Mouse (Mus musculus): Measurements from ENCODE around the gene Negr1. TPM values are rescaled to one million over a fixed set of nuclear protein-coding genes. Genes with fewer than 3 reads are reported as not detected.

The Negr1 gene
- total and polyA plus RNA-seq, 3 experiments = 0.65 to 1.1 (median 1.1) TPM

DNA sequence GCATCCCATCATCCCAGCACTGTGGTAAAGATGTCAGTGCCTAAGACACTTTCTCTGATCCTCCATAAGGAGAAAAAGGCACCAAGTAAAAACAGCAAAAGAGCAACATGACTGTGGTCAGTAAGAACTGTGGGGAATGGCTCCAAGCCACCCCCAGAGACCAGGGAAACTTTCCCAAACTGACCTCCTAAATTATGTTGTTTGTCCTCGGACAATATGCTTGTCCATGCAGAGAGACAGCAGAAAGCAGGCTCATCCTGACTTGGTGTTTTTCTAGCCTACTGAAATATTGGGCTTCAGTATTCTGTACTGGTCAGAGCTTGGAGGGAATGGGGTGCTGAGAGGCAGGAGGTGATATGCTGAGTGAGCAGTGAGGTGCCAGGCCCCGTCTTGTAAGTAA lies 647.8 kb downstream of the Negr1 start:
- H3K27ac ChIP-seq = no peak overlapping the region
- peak in 1 of 2 experiments; percentile 6 for DNase-seq
- intact Hi-C loops (cut with DNase I) = no loop called here
- no peaks in the 10 kb centered on the region for H3K79me2 ChIP-seq (replicated peaks; ENCODE audit: control insufficient read depth, insufficient read depth, low read length)
- no peak overlapping the region for H3K9ac ChIP-seq (ENCODE audit: low read depth, low read length)
- 66% methylated on average over 2 of the region's 2 CpGs for WGBS
- no peaks in the 10 kb centered on the region for H3K27me3 ChIP-seq (ENCODE audit: control insufficient read depth, insufficient read depth, low read length)
- no peak overlapping the region for H3K4me3 ChIP-seq
- no peaks in the 10 kb centered on the region for H3K4me1 ChIP-seq (ENCODE audit: control insufficient read depth, insufficient read depth, low read length)
- no peak for TF ChIP-seq POLR2A (IDR thresholded peaks at IDR 0.05; ENCODE audit: insufficient read depth, low read depth, low read length)
- no peak for TF ChIP-seq EP300 (IDR thresholded peaks at IDR 0.05; ENCODE audit: insufficient read depth, low read depth, low read length)
- TF ChIP-seq CTCF (IDR thresholded peaks at IDR 0.05) = no peak
- H3K36me3 ChIP-seq (ENCODE audit: control insufficient read depth, insufficient read depth, low read length) = no peaks in the 10 kb centered on the region

DNA sequence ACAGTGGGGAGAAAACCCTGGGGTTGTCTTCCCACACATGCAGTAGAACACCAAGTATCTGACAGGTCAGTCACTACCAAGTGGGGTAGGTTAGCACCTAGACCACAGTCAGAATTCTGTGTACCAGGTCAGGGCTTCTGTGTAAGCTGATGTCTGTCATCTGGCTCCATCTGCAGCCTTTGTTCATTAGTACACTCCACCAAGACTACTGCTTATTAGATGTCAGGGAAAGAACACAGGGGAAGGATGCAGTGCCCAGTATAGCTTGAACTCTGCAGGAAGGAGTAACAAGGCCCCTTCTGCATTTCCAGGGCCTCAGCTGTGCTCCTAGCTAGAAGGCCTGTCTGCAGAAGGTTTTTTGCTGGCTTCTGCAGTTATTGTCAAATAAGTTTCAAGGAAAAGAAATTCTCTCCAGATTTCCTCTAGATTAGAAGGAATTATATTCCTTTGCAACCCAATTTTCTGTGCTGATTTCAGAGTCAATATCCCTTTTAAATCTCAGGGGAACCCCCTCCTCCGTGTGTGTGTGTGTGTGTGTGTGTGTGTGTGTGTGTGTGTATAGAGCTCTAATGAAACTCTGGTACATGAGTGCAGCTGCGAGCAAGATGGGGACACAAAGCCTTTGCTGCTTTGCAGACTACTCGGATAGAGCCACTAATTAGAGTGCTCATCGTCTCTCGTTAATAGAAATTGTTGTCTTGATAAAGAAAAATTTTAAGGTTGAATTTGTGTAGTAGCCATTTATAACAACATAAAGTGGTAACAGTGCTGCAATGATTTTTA lies 654.5 kb downstream of the Negr1 start:
- Histone ChIP-seq H3K27ac (no peak overlapping the region), H3K79me2 (replicated peaks; ENCODE audit: control insufficient read depth, insufficient read depth, low read length) (no peaks in the 10 kb centered on the region), H3K36me3 (ENCODE audit: control insufficient read depth, insufficient read depth, low read length) (no peaks in the 10 kb centered on the region), H3K27me3 (ENCODE audit: control insufficient read depth, insufficient read depth, low read length) (no peaks in the 10 kb centered on the region), H3K9ac (ENCODE audit: low read depth, low read length) (no peak overlapping the region), H3K4me3 (no peak overlapping the region), H3K4me1 (ENCODE audit: control insufficient read depth, insufficient read depth, low read length) (no peaks in the 10 kb centered on the region)
- TF ChIP-seq EP300 (IDR thresholded peaks at IDR 0.05; ENCODE audit: insufficient read depth, low read depth, low read length) (no peak), CTCF (IDR thresholded peaks at IDR 0.05) (0 out of 2 replicates have a peak, but pooled peaks have one; percentile 2), POLR2A (IDR thresholded peaks at IDR 0.05; ENCODE audit: insufficient read depth, low read depth, low read length) (no peak)
- DNase-seq = no peak
- intact Hi-C loops (cut with DNase I) = no loop called here
- 72% methylated on average over 5 of the region's 5 CpGs for WGBS

DNA sequence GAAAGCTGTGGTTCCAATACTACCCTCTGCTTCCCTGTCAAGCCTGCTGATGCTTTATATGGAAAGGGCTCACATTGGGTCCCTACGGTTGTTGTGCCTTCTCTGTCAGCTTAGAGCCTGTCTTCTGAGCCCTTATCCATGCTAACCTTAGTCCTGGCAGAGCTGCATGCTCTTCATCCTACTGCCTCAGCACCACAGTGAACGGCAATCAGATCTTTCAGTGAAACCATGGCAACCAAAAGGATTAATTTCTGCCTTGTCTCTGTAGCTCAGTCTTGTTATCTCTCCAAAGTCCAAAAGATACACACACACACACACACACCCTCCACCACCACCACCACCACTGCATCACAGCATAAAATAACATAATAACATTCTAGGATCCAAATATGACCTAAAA lies 656.2 kb downstream of the Negr1 start:
- no peak overlapping the region for H3K9ac ChIP-seq (ENCODE audit: low read depth, low read length)
- no peaks in the 10 kb centered on the region for H3K36me3 ChIP-seq (ENCODE audit: control insufficient read depth, insufficient read depth, low read length)
- no peak for TF ChIP-seq EP300 (IDR thresholded peaks at IDR 0.05; ENCODE audit: insufficient read depth, low read depth, low read length)
- TF ChIP-seq CTCF (IDR thresholded peaks at IDR 0.05) = no peak
- TF ChIP-seq POLR2A (IDR thresholded peaks at IDR 0.05; ENCODE audit: insufficient read depth, low read depth, low read length) = no peak
- no peak overlapping the region for H3K27ac ChIP-seq
- 69% methylated on average over 2 of the region's 2 CpGs for WGBS
- H3K79me2 ChIP-seq (replicated peaks; ENCODE audit: control insufficient read depth, insufficient read depth, low read length) = no peaks in the 10 kb centered on the region
- intact Hi-C loops (cut with DNase I) = no loop called here
- no peak for DNase-seq
- H3K27me3 ChIP-seq (ENCODE audit: control insufficient read depth, insufficient read depth, low read length) = no peaks in the 10 kb centered on the region
- H3K4me1 ChIP-seq (ENCODE audit: control insufficient read depth, insufficient read depth, low read length) = no peaks in the 10 kb centered on the region
- H3K4me3 ChIP-seq = no peak overlapping the region

DNA sequence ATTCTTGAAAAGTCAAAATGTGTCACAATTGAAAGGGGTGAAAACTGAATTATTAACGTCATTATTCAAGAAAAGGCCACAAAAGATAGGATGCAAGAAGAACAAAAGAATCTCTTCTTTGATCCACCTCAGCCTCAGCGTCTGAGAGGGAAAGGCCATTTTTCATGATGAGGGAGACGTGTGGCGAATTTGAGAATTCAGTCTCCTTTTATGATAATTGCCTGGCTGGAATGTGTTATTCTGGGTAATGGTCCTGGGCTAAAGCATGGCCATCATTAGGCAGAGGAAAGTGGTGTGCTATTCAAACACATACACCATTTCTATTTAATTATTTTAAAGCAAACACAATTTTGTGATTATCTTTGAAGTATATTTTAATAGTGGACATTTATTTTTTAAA lies 663.3 kb downstream of the Negr1 start:
- H3K4me1 ChIP-seq (ENCODE audit: control insufficient read depth, insufficient read depth, low read length) = no peaks in the 10 kb centered on the region
- DNase-seq = no peak
- intact Hi-C loops (cut with DNase I) = no loop called here
- H3K27me3 ChIP-seq (ENCODE audit: control insufficient read depth, insufficient read depth, low read length) = no peaks in the 10 kb centered on the region
- H3K9ac ChIP-seq (ENCODE audit: low read depth, low read length) = no peak overlapping the region
- 83% methylated on average over 4 of the region's 4 CpGs for WGBS
- no peak for TF ChIP-seq EP300 (IDR thresholded peaks at IDR 0.05; ENCODE audit: insufficient read depth, low read depth, low read length)
- no peak for TF ChIP-seq POLR2A (IDR thresholded peaks at IDR 0.05; ENCODE audit: insufficient read depth, low read depth, low read length)
- no peak for TF ChIP-seq CTCF (IDR thresholded peaks at IDR 0.05)
- no peak overlapping the region for H3K27ac ChIP-seq
- no peaks in the 10 kb centered on the region for H3K36me3 ChIP-seq (ENCODE audit: control insufficient read depth, insufficient read depth, low read length)
- H3K79me2 ChIP-seq (replicated peaks; ENCODE audit: control insufficient read depth, insufficient read depth, low read length) = no peaks in the 10 kb centered on the region
- no peak overlapping the region for H3K4me3 ChIP-seq

DNA sequence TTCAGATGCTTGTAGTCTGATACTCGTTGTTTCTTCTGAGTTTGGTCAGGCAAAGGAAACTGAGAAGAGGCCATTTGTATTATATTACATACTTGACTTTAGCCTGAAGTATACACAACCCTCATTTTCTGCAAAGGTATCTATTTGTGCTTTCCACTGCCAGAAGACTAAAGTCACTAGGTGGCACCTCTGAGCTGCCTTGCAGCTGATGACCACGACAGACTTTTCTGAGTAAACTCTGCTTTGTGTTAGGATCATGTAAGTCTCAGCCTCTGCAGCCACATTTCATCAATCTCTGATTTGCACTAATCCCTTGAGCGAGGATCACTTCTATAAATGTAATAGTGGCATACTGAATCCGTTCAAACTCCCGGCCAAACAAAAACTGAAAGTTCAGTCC lies 671.1 kb downstream of the Negr1 start:
- no peak overlapping the region for H3K4me3 ChIP-seq
- H3K79me2 ChIP-seq (replicated peaks; ENCODE audit: control insufficient read depth, insufficient read depth, low read length) = no peaks in the 10 kb centered on the region
- no peaks in the 10 kb centered on the region for H3K4me1 ChIP-seq (ENCODE audit: control insufficient read depth, insufficient read depth, low read length)
- 19% methylated on average over 5 of the region's 5 CpGs for WGBS
- no peaks in the 10 kb centered on the region for H3K36me3 ChIP-seq (ENCODE audit: control insufficient read depth, insufficient read depth, low read length)
- no peak overlapping the region for H3K27ac ChIP-seq
- intact Hi-C loops (cut with DNase I) = loop anchor here (10.0 kb wide), 1 partner anchor 222 kb away; no protein-coding TSS in a partner anchor
- no peak for DNase-seq
- no peak overlapping the region for H3K9ac ChIP-seq (ENCODE audit: low read depth, low read length)
- peak; percentile 71 for TF ChIP-seq CTCF (IDR thresholded peaks at IDR 0.05)
- TF ChIP-seq POLR2A (IDR thresholded peaks at IDR 0.05; ENCODE audit: insufficient read depth, low read depth, low read length) = no peak
- no peaks in the 10 kb centered on the region for H3K27me3 ChIP-seq (ENCODE audit: control insufficient read depth, insufficient read depth, low read length)

DNA sequence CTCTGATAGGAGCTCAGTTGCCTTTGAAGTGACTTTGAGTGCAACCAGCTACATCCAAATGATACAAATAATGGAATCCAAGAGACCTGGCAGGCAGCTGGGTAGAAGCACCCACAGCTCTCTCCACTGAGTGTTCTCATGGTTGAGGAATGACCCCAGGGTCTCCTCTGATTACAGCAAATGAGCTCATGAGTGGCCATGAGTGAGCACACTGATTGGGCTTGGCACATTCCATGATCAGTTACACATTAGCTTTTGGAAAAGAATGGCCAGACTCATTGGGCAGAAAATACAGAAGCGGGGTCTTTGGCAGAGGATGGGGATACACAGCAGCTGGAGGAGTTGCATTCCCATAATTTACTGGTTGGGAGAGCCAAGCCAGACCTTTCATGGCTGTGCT lies 678.6 kb downstream of the Negr1 start:
- intact Hi-C loops (cut with DNase I) = no loop called here

More for the DNA sequence above, 678.6 kb downstream of the Negr1 start:
- Histone ChIP-seq H3K4me1 (ENCODE audit: control insufficient read depth, insufficient read depth, low read length) (no peaks in the 10 kb centered on the region), H3K27ac (no peak overlapping the region), H3K36me3 (ENCODE audit: control insufficient read depth, insufficient read depth, low read length) (no peaks in the 10 kb centered on the region), H3K27me3 (ENCODE audit: control insufficient read depth, insufficient read depth, low read length) (no peaks in the 10 kb centered on the region), H3K4me3 (no peak overlapping the region), H3K9ac (ENCODE audit: low read depth, low read length) (no peak overlapping the region), H3K79me2 (replicated peaks; ENCODE audit: control insufficient read depth, insufficient read depth, low read length) (no peaks in the 10 kb centered on the region)
- TF ChIP-seq EP300 (IDR thresholded peaks at IDR 0.05; ENCODE audit: insufficient read depth, low read depth, low read length) (no peak), CTCF (IDR thresholded peaks at IDR 0.05) (no peak), POLR2A (IDR thresholded peaks at IDR 0.05; ENCODE audit: insufficient read depth, low read depth, low read length) (no peak)
- DNase-seq = no peak
- 84% methylated on average over 1 of the region's 1 CpGs for WGBS

Data from heart, adult 2 months (tissue).